Mouse (Mus musculus) ES-E14 (cell line): Measurements from ENCODE around the gene Ostm1. TPM values are rescaled to one million over a fixed set of nuclear protein-coding genes. Genes with fewer than 3 reads are reported as not detected.

Experiments
- DNase-seq: peaks from one replicate; pipeline ENCODE4 v3.0.0-alpha.2; 2013; ENCODE audit warnings: low read depth, low spot score
- H3K27ac ChIP-seq: 2 replicates; pipeline ENCODE4 v1.5.1; 2012; ENCODE audit warnings: low read depth, mild to moderate bottlenecking, low read length, moderate library complexity, mixed read lengths; ENCODE audit not compliant: poor library complexity, insufficient read depth, severe bottlenecking
- H3K36me3 ChIP-seq: 2 replicates; pipeline ENCODE4 v1.6.1; 2012; ENCODE audit warnings: mild to moderate bottlenecking, low read length, moderate library complexity, mixed read lengths; ENCODE audit not compliant: control insufficient read depth, poor library complexity, insufficient read depth, severe bottlenecking
- H3K4me1 ChIP-seq, 2 experiments: fragments of 150-350 bp in 1 of 2; sonication (generic) in 1 of 2; 2 replicates each; pipeline ENCODE4 v1.6.1; 2012; ENCODE audit warnings: low read length in 2 of 2, mild to moderate bottlenecking in 1 of 2, mixed read lengths in 1 of 2; ENCODE audit not compliant: control insufficient read depth in 2 of 2, insufficient read depth in 2 of 2, poor library complexity in 1 of 2
- H3K4me3 ChIP-seq, 2 experiments: fragments of 150-350 bp in 1 of 2; sonication (generic) in 1 of 2; 2 replicates each; pipeline ENCODE4 v1.5.1; 2012; ENCODE audit warnings: low read length in 2 of 2, low read depth in 1 of 2, mild to moderate bottlenecking in 1 of 2, mixed read lengths in 1 of 2; ENCODE audit not compliant: insufficient read depth in 1 of 2, poor library complexity in 1 of 2, severe bottlenecking in 1 of 2
- H3K9ac ChIP-seq: 2 replicates; pipeline ENCODE4 v1.6.1; 2012; ENCODE audit warnings: low read depth, mild to moderate bottlenecking, low read length, mixed read lengths; ENCODE audit not compliant: poor library complexity, insufficient read depth, severe bottlenecking
- H3K9me3 ChIP-seq: fragments of 150-350 bp; sonication (generic); 2 replicates; pipeline ENCODE4 v1.6.1; 2012; ENCODE audit warnings: low read depth, mild to moderate bottlenecking, low read length; ENCODE audit not compliant: control insufficient read depth, insufficient read depth
- CHD2 ChIP-seq: IDR thresholded peaks from 2 replicates; pipeline ENCODE4 v1.6.1; 2014; ENCODE audit warnings: mild to moderate bottlenecking, low read depth, low read length, inconsistent platforms
- HCFC1 ChIP-seq: IDR thresholded peaks from 2 replicates; pipeline ENCODE4 v1.6.1; 2012; ENCODE audit warnings: low read length, inconsistent platforms, borderline replicate concordance; ENCODE audit not compliant: insufficient read depth
- MAFK ChIP-seq: IDR thresholded peaks from 2 replicates; pipeline ENCODE4 v1.6.1; 2014; ENCODE audit warnings: mild to moderate bottlenecking, low read depth, low read length, inconsistent platforms; ENCODE audit not compliant: insufficient read depth
- ZC3H11A ChIP-seq: IDR thresholded peaks from 2 replicates; pipeline ENCODE4 v1.6.1; 2012; ENCODE audit warnings: low read depth, mild to moderate bottlenecking, inconsistent platforms, low read length, borderline replicate concordance
- ZNF384 ChIP-seq: IDR thresholded peaks from 2 replicates; pipeline ENCODE4 v1.6.1; 2012; ENCODE audit warnings: low read depth, low read length, inconsistent platforms
- in situ Hi-C, 2 experiments: fragments of 600-800 bp; cut with MboI; formaldehyde crosslinking; loops; one replicate each; pipeline ENCODE4 v1.15.1; 2025; ENCODE audit warnings: low sequenced_read_pairs in 2 of 2, inconsistent platforms in 1 of 2; ENCODE audit not compliant: unreplicated experiment in 2 of 2
- total RNA-seq: library from RNA; depleted of rRNA; stranded (reverse); fragments of 300-350 nt; gene quantifications from 2 replicates; pipeline ENCODE4 v1.2.3, GENCODE M21; 2012; rRNA removed

Ostm1 gene
- total RNA-seq, 1 experiment: 19.7 TPM

GRCm38 (mm10) chr10:42734546-42735060, 151.0 kb downstream of the Ostm1 start:
- H3K4me1 ChIP-seq: no peaks in the 10 kb centered on the region
- DNase-seq: no peak
- in situ Hi-C loops: loop anchor here (25.0 kb wide), 1 partner anchor 422 kb away; no protein-coding TSS in a partner anchor
- H3K27ac ChIP-seq: no peak overlapping the region
- no peak for TF ChIP-seq ZC3H11A
- TF ChIP-seq HCFC1: no peak
- no peak for TF ChIP-seq ZNF384
- no peak for TF ChIP-seq CHD2
- no peak for TF ChIP-seq MAFK
- no peaks in the 10 kb centered on the region for H3K9me3 ChIP-seq
- H3K4me3 ChIP-seq: no peak overlapping the region
- no peaks in the 10 kb centered on the region for H3K36me3 ChIP-seq
- H3K9ac ChIP-seq: no peak overlapping the region

- H3K9me3 ChIP-seq: no peaks in the 10 kb centered on the region
- TF ChIP-seq MAFK: no peak
- TF ChIP-seq CHD2: no peak
- no peak for TF ChIP-seq ZC3H11A
- TF ChIP-seq ZNF384: no peak
- TF ChIP-seq HCFC1: no peak
- no peak overlapping the region for H3K9ac ChIP-seq
- in situ Hi-C loops: no loop called here
- no peaks in the 10 kb centered on the region for H3K4me1 ChIP-seq
- H3K27ac ChIP-seq: no peak overlapping the region
- no peak overlapping the region for H3K4me3 ChIP-seq
- no peak for DNase-seq
- no peaks in the 10 kb centered on the region for H3K36me3 ChIP-seq
These were observed 168.2 kb downstream of the Ostm1 start for GRCm38 (mm10) chr10:42751813-42752212.

Other genes with a start within 250 kb of the Ostm1 start
- gene Afg1l, start 105.3 kb upstream of the Ostm1 start, total RNA-seq: 7.7 and 8.6 TPM in 2 replicates
- gene Snx3, start 81.8 kb upstream of the Ostm1 start, total RNA-seq: 57.7 and 82.9 TPM in 2 replicates
- not detected in 2 replicates for gene Nr2e1, start 190 bp upstream of the Ostm1 start, total RNA-seq
- gene Sec63, start 177.7 kb downstream of the Ostm1 start, total RNA-seq: 44.2 and 46.7 TPM in 2 replicates